Mouse (Mus musculus): ENCODE measurements around the gene Zfp668. TPM values are rescaled to one million over a fixed set of nuclear protein-coding genes. Genes with fewer than 3 reads are reported as not detected.
A peak's percentile ranks its signal among the peaks of the same experiment; 100 is the strongest.
"Not testable (repeated sequence)": the region's sequence is repeated elsewhere in the genome, so short reads cannot be mapped to it uniquely, and the experiment has no call there.

The Zfp668 gene
- 2.9 and 4.1 TPM in 2 replicates for polyA plus RNA-seq (2012; rRNA removed)

DNA sequence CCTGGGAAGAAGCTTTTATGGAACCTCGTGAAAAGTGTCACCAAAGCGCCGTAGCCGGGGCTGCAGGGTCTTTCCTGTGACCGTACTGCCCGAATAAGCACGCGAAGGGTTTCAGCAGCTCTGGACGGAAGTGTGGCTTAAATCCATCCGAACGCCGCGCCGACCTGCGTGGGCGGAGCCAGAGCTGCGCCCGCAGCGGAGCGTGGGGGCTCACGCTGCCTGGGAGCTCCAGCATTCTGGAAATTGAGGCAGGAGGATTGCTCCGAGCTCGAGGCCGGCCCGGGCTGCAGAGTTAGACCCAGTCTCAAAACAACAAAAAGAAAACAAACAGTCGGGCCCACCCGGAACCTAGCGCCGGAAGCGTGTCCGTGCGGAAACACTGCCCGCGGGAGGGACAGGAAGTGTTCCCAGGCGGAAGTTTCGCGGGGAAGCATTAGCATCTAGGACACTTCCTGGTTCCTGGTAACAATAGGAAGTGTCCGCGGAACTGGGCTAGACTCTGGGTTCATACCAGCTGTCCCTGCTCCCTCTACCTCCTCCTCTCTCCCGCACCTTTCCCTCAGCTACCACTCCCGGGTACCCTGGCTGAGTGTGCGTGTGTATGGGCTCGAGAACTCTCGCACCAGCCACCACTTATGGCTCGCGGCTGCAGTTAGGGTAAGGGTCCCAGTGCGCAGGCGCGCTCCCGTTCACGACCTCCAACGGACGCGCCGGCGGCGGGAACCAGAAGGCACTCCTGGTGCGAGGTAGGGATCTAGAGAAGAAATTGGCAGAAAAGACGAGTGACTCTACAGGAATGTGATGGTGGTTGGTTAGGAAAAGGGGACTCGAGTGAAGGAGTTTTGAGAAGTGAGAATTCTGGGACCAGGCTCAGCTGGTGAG lies at the start of gene Zfp668:
TSS of gene Zfp668 (minus strand) at position 362 of the 882 bp plus-strand sequence.
- DNase-seq (ENCODE audit: low spot score), result peak; percentile 83

GRCm38 (mm10) chr7:127926066-127926465 lies 49.4 kb upstream of the Zfp668 start:
- DNase-seq (ENCODE audit: low spot score), result no peak

DNA sequence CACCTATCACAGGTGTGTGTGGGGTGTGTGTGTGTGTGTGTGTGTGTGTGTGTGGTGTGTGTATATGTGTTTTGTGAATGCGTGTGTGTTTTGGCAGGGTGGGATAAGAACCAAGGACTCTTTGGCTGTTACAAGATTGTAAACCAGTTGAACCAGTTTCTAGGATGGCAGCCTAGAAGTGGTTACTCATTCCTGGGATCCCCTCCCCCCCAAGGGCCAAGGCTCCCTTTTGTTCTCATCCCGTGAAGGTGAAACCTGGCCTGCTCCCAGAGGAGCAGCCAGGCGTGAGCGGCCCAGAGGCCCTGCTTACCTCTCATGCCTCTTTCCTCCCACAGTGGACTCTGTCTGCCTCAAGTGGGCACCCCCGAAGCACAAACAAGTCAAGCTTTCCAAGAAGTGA lies 48.6 kb upstream of the Zfp668 start:
- no peak for DNase-seq (ENCODE audit: low spot score)

DNA sequence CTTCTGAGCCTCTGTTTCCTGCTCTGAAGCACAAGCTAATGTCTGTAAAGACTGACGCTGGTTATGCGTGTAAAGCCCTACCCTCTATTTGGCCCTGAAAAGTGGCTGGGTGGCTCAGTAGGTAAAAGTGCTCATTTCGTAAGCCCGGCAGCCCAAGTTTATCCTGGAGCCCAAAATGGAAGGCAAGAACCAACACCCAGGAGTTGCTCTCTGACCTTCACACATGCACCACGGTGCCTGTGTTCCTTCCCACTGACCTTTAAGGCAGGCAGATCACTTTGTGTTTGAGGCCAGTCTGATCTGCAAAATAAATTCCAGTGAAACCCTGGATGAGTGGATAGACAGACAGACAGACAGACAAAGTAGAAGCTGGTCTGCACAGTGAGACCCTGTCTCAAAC lies 47.1 kb upstream of the Zfp668 start:
- DNase-seq (ENCODE audit: low spot score), result no peak

DNA sequence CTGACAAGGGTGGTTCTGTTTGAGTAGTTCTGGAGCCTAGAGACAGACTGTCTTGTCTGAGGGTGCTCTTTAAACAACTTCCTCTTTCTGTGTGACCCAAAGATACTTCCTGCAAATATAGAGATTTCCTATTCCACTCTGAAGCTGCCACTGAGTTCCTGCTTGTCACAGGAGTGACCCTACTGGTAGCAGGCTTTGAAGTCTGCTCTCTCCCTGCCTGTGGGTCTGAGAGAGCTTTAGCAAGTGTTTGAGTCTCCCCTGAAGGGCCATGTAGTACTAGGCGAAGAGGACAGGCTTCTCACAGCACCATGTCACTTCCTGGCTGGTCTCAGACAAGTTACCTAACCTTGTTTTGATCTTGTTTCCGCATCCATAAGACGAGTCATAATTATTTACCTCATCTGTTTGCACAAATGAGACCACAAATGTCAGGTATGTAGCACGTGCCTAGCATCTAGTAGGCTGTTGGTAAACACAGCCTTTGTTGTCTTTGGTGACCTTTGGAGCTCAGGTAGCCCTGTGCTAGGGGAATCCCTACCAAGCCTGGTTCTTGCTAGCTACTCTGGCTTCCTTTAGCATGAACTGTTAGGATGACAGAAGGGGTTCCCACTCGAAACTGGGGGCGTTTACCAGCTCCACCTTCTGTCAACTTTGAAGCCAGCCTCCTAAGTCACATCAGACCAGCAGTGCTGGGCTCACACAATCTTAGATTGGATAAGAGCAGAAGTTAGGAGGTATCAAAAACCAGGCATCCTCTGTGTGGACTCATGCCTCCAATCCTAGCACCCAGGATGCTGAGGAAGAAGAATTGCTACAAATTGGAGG lies 46.0 kb upstream of the Zfp668 start:
- DNase-seq (ENCODE audit: low spot score), result no peak

DNA sequence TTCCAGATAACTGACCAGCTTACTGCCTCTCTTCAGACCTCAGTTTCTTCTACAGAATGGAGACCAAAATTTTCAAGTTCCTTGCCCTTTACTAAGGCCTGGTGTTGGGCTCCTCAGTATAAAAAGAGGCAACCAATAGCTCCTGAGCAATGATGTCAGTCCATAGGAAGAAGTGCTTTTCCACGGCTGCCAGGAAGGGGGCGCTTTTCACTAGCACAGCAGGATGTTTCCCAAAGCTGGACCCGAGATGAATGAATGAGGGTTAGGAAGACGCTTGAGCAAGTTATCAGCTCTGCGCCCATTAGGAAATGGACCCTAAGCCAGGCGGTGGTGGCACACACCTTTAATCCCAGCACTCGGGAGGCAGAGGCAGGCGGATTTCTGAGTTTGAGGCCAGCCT lies 44.9 kb upstream of the Zfp668 start:
- DNase-seq (ENCODE audit: low spot score), result no peak

- no peak for DNase-seq (ENCODE audit: low spot score)
Measured at GRCm38 (mm10) chr7:127919290-127919689, 42.7 kb upstream of the Zfp668 start.

DNA sequence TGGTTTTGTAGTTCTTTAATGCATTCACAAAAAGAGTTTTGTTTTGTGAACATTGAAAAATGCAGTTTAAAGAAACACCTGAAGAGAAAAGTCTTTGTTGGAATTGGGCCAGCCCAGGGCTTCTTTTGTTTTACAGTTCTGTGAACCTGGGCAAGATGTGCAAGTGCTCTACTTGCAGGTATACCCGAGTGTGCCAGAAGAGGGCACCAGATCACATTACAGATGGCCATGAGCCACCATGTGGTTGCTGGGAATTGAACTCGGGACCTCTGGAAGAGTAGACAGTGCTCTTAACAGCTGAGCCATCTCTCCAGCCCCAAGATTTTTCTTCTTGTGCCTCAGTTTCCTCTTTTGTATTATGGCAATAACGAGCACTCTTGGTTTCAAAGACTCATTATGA lies 41.6 kb upstream of the Zfp668 start:
- DNase-seq (ENCODE audit: low spot score), result no peak

DNA sequence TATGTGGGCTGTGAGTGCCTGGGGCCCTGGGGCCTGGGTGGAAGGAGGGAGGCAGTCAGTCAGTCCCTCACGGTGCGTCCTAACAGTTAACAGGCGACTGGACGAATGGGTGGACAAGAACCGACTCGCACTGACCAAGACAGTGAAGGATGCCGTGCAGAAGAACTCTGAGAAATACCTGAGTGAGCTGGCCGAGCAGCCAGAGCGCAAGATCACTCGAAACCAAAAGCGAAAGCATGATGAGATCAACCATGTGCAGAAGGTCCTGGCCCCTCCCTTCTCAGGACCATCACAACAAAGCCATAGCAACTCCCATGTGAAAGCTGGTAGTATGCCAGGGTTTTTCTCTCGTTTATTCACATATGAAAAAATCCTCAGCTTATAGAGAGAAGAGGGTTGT lies 38.7 kb upstream of the Zfp668 start:
- DNase-seq (ENCODE audit: low spot score), result no peak

DNA sequence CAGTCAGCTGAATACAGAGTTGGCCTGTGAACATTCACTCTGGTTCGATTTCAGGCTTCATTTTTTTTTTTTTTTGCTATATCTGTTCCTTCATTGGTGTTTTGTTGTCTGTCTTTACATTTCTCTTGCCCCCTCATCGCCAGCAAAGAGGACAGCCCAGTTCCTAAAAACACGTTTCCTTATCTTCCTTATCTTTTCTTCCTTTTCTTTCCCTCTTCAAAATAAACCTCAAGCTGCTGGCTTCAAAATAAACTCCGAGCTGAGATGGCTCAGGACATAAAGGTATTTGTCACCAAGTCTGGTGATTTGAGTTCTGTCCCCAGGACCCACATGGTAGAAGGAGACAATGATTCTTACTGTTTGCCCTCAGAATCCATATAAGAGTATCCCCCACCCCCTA lies 36.3 kb upstream of the Zfp668 start:
- no peak for DNase-seq (ENCODE audit: low spot score)

DNA sequence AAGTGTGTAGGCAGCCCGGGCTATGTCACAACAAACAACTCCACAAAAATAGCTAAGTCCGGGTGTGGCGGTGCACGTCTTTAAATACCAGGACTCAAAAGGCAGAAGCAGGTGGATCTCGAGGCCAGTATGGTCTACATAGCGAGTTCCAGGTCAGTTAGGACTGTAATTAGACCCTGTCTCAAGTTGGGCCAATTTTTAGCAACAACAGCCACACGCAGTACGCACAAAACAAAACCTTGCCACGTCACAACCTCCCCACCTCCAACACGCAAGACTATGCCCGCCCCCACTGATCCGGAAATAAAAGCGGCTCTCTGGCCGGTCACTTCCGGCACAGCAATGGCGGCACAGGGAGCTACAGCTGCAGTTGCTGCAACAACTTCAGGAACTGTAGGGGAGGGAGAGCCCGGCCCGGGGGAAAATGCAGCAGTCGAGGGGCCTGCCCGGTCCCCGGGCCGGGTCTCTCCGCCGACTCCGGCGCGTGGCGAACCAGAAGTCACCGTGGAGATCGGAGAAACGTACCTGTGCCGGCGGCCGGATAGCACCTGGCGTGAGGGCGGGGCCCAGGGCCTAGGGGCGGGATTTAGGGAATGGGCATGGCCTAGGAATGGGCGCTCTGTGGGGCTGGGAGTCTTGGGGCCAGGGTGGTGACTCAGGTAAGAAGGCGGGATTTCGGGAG lies 35.7 kb upstream of the Zfp668 start, which contains the start of gene Kat8:
TSS of gene Kat8 (plus strand) at position 327 of the 682 bp plus-strand sequence.
- DNase-seq (ENCODE audit: low spot score), result peak; percentile 83

DNA sequence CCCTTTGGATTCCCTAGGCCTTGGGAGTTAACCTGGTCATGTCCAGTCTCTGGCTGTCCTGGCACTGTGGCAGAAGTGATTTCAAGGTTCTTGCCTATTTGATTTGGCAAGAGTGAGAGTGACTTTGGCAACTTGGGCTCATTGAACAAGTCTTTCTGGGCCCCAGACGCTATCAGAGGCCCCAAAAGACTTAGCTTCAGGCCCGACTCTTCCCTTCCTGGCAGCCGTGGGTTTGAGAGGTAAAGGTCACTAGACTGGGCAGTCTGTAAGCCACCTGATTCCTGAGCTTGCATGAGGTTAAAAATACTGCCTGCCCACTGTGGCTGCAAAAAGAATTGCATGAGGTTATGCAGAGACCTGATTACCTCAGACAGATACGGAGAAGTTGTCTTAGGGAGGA lies 32.0 kb upstream of the Zfp668 start:
- DNase-seq (ENCODE audit: low spot score), result no peak

DNA sequence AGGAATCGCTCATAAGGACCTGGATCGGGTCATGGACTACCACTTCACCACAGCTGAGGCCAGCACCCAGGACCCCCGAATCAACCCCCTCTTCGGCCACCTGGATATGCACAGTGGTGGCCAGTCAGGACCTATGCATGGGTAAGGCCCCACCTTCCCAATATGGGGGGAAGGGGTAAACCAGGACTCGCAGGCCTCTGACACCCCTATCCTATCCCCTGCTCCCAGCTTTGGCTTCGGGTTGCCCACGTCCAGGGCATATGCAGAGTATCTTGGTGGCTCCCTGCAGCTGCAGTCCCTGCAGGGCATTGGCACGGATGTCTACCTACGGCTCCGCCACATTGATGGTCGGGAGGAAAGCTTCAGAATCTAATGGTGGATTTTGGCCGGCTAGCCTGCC lies 31.3 kb upstream of the Zfp668 start:
- DNase-seq (ENCODE audit: low spot score), result no peak

DNA sequence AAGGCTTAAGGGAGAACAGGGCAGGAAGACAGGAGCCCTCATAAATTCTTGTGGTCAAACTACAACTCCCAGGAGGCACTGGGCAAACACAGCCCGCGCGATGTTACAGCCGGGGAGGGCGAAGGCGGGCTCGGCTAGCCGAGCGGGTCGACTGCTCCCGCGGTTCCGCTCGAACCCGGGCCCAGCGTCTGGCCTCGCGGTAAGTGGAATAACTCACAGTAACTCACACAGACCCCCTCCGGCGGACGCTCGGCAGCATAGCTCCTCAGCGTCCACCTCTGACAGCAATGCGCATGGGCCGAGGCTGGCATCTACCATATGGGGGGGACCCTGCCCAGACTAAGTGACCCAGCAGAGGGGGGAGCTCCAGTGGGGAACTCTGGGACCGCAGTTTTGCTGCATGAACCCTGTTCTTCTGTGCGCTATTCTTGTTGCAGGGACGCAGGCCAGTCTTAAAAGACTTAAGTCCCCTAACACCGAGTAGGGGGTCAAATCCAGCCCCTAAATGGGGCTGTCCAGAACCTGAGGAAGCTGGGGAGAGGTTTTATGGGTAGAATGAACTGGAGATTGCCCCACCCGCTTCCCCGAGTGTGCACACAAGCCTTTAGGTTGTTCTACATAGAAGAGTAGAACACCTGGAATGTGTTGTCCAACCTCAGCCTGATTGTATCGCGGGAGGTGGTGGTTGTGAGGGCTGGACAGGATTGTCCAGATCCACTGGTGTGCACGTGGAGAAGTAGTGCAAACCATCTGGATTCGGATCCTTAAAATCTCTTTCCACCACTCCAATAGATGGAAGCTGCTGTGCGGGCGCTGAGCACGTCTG lies 27.6 kb upstream of the Zfp668 start, which contains the start of gene Bckdk:
TSS of gene Bckdk (plus strand) at position 112 of the 826 bp plus-strand sequence.
- peak; percentile 73 for DNase-seq (ENCODE audit: low spot score)

DNA sequence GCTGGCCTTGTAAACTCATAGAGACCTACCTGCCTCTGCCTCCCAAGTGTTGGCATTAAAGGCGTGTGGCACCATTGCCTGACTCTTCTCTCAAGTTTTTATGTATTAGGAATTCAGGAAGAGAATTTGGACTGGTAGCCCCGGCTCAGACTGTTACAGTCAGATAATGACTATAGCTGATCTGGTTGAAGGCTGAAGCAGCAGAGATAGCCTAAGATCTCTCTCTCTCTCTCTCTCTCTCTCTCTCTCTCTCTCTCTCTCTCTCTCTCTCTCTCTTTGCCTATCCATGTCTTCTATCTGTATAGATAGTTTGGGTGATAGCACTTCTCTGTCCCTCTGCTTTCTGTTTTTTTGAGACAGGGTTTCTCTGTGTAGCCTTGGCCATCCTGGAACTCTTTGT lies 25.1 kb upstream of the Zfp668 start:
- no peak for DNase-seq (ENCODE audit: low spot score)

- no peak for DNase-seq (ENCODE audit: low spot score)
Measured at GRCm38 (mm10) chr7:127899997-127900396, 23.4 kb upstream of the Zfp668 start.

GRCm38 (mm10) chr7:127898179-127898956 lies 21.7 kb upstream of the Zfp668 start:
- DNase-seq (ENCODE audit: low spot score), result no peak

GRCm38 (mm10) chr7:127897542-127897941 lies 20.9 kb upstream of the Zfp668 start:
- no peak for DNase-seq (ENCODE audit: low spot score)

DNA sequence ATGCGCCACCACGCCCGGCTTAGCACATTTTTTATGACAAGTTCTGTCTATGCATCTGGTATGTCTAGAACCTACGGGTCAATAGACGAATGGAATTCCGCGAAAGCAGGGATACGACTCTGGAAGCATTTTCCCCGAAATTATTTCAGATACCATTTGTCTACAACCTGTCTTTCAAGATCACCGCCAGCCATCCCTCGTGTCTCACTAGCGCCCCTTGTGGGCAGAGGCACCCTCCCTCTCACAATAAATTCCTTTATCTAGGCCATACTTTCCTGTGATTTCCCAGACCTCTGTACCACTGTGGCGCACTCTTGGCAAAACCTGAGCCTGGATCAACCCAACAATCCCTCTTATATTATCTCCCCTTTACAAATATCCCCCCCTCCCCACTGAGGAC lies 19.8 kb upstream of the Zfp668 start:
- DNase-seq (ENCODE audit: low spot score), result no peak

DNA sequence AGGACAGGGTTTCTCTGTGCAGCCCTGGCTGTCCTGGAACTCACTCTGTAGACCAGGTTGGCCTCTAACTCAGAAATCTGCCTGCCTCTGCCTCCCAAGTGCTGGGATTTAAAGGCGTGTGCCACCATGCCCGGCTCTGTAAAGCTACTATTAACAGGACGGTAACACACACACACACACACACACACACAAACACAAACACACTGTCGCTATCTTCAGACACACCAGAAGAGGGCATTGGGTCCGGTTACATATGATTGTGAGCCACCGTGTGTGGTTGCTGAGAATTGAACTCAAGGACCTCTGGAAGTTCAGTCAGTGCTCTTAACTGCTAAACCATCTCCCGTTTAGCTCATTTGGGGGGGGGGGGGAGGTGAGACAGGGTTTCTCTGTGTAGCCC lies 19.3 kb upstream of the Zfp668 start:
- not testable (repeated sequence) for DNase-seq (ENCODE audit: low spot score)
